Mouse (Mus musculus): ENCODE measurements at regions not wholly inside any gene's neighbourhood (a gene's known extent, or its start where the extent isn't known, plus 50 kb on each side); places are given as distances from the start of the nearest gene placed in this dataset.

GRCm38 (mm10) chr16:55623422-55623821 lies 215.3 kb downstream of the Nfkbiz start:
- no peak for TF ChIP-seq CTCF (IDR thresholded peaks at IDR 0.05)
- Histone ChIP-seq H3K27me3 (ENCODE audit: insufficient read depth, low read length) (no peaks in the 10 kb centered on the region), H3K9me3 (ENCODE audit: low read length) (peaks cover 7% of the 10 kb centered on the region; the same call in 1 of the 2 replicates), H3K27ac (ENCODE audit: low read depth, low read length) (no peak overlapping the region), H3K4me2 (ENCODE audit: low read depth, low read length, poor library complexity, severe bottlenecking) (no peak overlapping the region), H3K36me3 (ENCODE audit: insufficient read depth, low read length) (no peaks in the 10 kb centered on the region), H3K4me3 (ENCODE audit: low read depth, low read length) (no peak overlapping the region), H3K4me1 (ENCODE audit: insufficient read depth, low read length) (no peaks in the 10 kb centered on the region), H3K9ac (replicated peaks; ENCODE audit: low read length, poor library complexity, severe bottlenecking) (no peak overlapping the region)
- ATAC-seq (ENCODE audit: low FRiP score) (no peak), DNase-seq (ENCODE audit: low spot score) (no peak)

- Histone ChIP-seq H3K4me2 (ENCODE audit: low read depth, low read length, poor library complexity, severe bottlenecking) (no peak overlapping the region), H3K4me3 (ENCODE audit: low read depth, low read length) (no peak overlapping the region), H3K4me1 (ENCODE audit: insufficient read depth, low read length) (no peaks in the 10 kb centered on the region), H3K27me3 (ENCODE audit: insufficient read depth, low read length) (no peaks in the 10 kb centered on the region), H3K9ac (replicated peaks; ENCODE audit: low read length, poor library complexity, severe bottlenecking) (no peak overlapping the region), H3K9me3 (ENCODE audit: low read length) (no peaks in the 10 kb centered on the region), H3K27ac (ENCODE audit: low read depth, low read length) (no peak overlapping the region), H3K36me3 (ENCODE audit: insufficient read depth, low read length) (no peaks in the 10 kb centered on the region)
- TF ChIP-seq CTCF (IDR thresholded peaks at IDR 0.05) = no peak
- ATAC-seq (ENCODE audit: low FRiP score) (no peak), DNase-seq (ENCODE audit: low spot score) (no peak)
- 76% methylated on average over 3 of the region's 3 CpGs for WGBS
Measured at GRCm38 (mm10) chr16:55619731-55620130, 219.0 kb downstream of the Nfkbiz start.

- Histone ChIP-seq H3K4me3 (ENCODE audit: low read depth, low read length) (no peak overlapping the region), H3K9me3 (ENCODE audit: low read length) (no peaks in the 10 kb centered on the region)
Measured at GRCm38 (mm10) chr16:55617958-55618357, 220.7 kb downstream of the Nfkbiz start.

GRCm38 (mm10) chr16:55617506-55617905 lies 221.2 kb downstream of the Nfkbiz start:
- Histone ChIP-seq H3K4me2 (ENCODE audit: low read depth, low read length, poor library complexity, severe bottlenecking) (no peak overlapping the region), H3K27ac (ENCODE audit: low read depth, low read length) (no peak overlapping the region), H3K9ac (replicated peaks; ENCODE audit: low read length, poor library complexity, severe bottlenecking) (no peak overlapping the region), H3K4me1 (ENCODE audit: insufficient read depth, low read length) (no peaks in the 10 kb centered on the region), H3K36me3 (ENCODE audit: insufficient read depth, low read length) (no peaks in the 10 kb centered on the region), H3K4me3 (ENCODE audit: low read depth, low read length) (no peak overlapping the region), H3K9me3 (ENCODE audit: low read length) (no peaks in the 10 kb centered on the region), H3K27me3 (ENCODE audit: insufficient read depth, low read length) (no peaks in the 10 kb centered on the region)
- ATAC-seq (ENCODE audit: low FRiP score) (no peak), DNase-seq (ENCODE audit: low spot score) (no peak)
- WGBS = 72% methylated on average over 4 of the region's 4 CpGs
- no peak for TF ChIP-seq CTCF (IDR thresholded peaks at IDR 0.05)

More at GRCm38 (mm10) chr16:55617958-55618357, 220.7 kb downstream of the Nfkbiz start:
- H3K4me1 ChIP-seq (ENCODE audit: insufficient read depth, low read length) = no peaks in the 10 kb centered on the region
- H3K27ac ChIP-seq (ENCODE audit: low read depth, low read length) = no peak overlapping the region
- ATAC-seq (ENCODE audit: low FRiP score) (no peak), DNase-seq (ENCODE audit: low spot score) (no peak)
- no peak overlapping the region for H3K4me2 ChIP-seq (ENCODE audit: low read depth, low read length, poor library complexity, severe bottlenecking)
- no peak for TF ChIP-seq CTCF (IDR thresholded peaks at IDR 0.05)
- 89% methylated on average over 3 of the region's 3 CpGs for WGBS
- H3K9ac ChIP-seq (replicated peaks; ENCODE audit: low read length, poor library complexity, severe bottlenecking) = no peak overlapping the region
- H3K36me3 ChIP-seq (ENCODE audit: insufficient read depth, low read length) = no peaks in the 10 kb centered on the region
- no peaks in the 10 kb centered on the region for H3K27me3 ChIP-seq (ENCODE audit: insufficient read depth, low read length)

- DNase-seq (ENCODE audit: low spot score) (no peak), ATAC-seq (ENCODE audit: low FRiP score) (no peak)
- Histone ChIP-seq H3K9me3 (ENCODE audit: low read length) (no peaks in the 10 kb centered on the region), H3K27ac (ENCODE audit: low read depth, low read length) (no peak overlapping the region), H3K36me3 (ENCODE audit: insufficient read depth, low read length) (no peaks in the 10 kb centered on the region), H3K4me2 (ENCODE audit: low read depth, low read length, poor library complexity, severe bottlenecking) (no peak overlapping the region), H3K9ac (replicated peaks; ENCODE audit: low read length, poor library complexity, severe bottlenecking) (no peak overlapping the region), H3K4me1 (ENCODE audit: insufficient read depth, low read length) (no peaks in the 10 kb centered on the region), H3K27me3 (ENCODE audit: insufficient read depth, low read length) (no peaks in the 10 kb centered on the region), H3K4me3 (ENCODE audit: low read depth, low read length) (no peak overlapping the region)
- no peak for TF ChIP-seq CTCF (IDR thresholded peaks at IDR 0.05)
- WGBS = 83% methylated on average over 1 of the region's 1 CpGs
Measured at GRCm38 (mm10) chr16:55616408-55617120, 222.1 kb downstream of the Nfkbiz start.

DNA sequence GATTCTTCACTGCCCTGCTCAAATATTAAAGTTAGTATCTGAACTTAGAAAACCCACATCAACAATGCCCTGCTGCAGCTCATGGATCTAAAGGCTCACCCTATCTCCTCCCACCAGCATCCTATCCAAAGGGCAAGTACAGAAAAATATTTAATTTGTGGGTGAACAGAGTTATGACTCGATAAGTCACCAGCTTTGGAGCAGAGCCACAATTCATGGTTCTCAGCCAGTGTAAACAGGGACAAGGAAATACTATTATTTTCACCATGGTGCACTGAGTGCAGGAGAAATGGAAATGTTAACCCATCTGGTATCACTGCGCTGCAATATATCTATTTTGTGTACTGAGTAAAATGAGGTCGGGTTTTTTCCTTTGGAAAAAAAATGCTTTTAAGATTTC lies 225.8 kb downstream of the Nfkbiz start:
- ATAC-seq (ENCODE audit: low FRiP score) (no peak), DNase-seq (ENCODE audit: low spot score) (no peak)
- H3K27ac ChIP-seq (ENCODE audit: low read depth, low read length) = no peak overlapping the region
- H3K4me2 ChIP-seq (ENCODE audit: low read depth, low read length, poor library complexity, severe bottlenecking) = no peak overlapping the region
- H3K9me3 ChIP-seq (ENCODE audit: low read length) = no peaks in the 10 kb centered on the region
- H3K4me1 ChIP-seq (ENCODE audit: insufficient read depth, low read length) = no peaks in the 10 kb centered on the region
- H3K36me3 ChIP-seq (ENCODE audit: insufficient read depth, low read length) = no peaks in the 10 kb centered on the region
- no peak overlapping the region for H3K9ac ChIP-seq (replicated peaks; ENCODE audit: low read length, poor library complexity, severe bottlenecking)
- no peak for TF ChIP-seq CTCF (IDR thresholded peaks at IDR 0.05)
- 86% methylated on average over 3 of the region's 3 CpGs for WGBS
- no peak overlapping the region for H3K4me3 ChIP-seq (ENCODE audit: low read depth, low read length)
- H3K27me3 ChIP-seq (ENCODE audit: insufficient read depth, low read length) = no peaks in the 10 kb centered on the region
